Mouse (Mus musculus): Measurements from ENCODE around the gene Psmd3. TPM values are rescaled to one million over a fixed set of nuclear protein-coding genes. Genes with fewer than 3 reads are reported as not detected.
"Not testable (repeated sequence)": the region's sequence is repeated elsewhere in the genome, so short reads cannot be mapped to it uniquely, and the experiment has no call there.

Psmd3 gene
- total RNA-seq, 2 experiments from 2014 or later, result 127 to 128 TPM

DNA sequence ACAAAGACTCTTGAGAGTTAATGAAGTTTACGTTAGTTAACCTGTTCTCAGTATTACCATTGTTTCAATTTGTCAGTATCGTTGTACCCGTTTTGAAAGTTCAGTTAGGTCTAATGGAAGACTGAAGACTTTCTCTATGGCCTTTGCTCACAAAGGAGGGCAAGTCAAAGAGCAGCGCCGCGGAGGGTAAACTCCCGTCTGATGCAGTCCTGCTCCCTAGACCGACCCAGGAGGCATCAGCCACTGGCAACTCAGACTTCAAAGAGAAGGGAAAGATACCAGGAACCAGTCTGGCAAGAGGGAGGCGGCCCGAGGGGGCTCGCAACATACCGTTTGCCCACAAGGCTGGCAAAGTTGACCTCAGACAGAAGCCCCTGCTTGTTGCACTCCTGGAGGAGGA, 31.3 kb downstream of the Psmd3 start:
- no peak for DNase-seq (ENCODE audit: extremely low spot score in 1 of 2, low spot score in 1 of 2)

DNA sequence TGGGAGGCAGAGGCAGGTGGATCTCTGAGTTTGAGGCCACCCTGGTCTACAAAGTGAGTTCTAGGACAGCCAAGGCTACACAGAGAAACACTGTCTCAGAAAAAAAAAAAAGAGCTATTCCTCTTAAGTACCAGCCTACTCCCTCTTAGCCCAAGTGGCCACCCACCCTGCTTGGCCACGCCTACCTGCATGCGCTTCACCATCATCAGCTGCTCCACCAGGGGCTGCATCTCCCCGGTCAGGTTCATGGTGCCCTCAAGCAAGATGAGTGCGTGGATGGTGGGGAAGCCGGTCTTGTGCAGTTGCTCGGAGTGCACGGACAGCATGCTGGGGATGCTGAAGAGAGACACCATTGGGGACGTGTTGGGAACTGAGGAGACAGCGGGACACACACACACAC, 33.6 kb downstream of the Psmd3 start:
- DNase-seq (ENCODE audit: extremely low spot score in 1 of 2, low spot score in 1 of 2), result no peak

DNA sequence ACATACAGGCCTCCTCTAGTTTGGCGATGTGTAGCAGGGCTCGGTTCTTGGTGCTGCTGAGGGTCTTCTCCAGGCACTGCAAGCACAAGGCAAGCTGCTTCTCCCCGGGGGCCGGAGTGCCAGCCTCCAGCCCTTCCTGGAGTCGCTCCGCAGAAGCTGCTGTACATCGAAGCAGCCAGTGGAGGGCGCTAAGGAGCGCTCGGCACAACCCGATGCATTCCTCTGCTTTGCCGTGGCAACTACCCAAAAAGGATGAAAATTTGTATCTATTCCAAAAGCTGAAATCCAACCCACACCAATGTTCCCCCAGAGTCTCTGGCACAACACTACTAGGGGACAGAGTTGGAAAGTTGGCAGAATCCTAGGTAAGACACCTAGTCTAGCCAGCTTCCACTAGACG, 35.5 kb downstream of the Psmd3 start:
- peak; percentile 75 to 82 for DNase-seq (ENCODE audit: extremely low spot score in 1 of 2, low spot score in 1 of 2)

DNA sequence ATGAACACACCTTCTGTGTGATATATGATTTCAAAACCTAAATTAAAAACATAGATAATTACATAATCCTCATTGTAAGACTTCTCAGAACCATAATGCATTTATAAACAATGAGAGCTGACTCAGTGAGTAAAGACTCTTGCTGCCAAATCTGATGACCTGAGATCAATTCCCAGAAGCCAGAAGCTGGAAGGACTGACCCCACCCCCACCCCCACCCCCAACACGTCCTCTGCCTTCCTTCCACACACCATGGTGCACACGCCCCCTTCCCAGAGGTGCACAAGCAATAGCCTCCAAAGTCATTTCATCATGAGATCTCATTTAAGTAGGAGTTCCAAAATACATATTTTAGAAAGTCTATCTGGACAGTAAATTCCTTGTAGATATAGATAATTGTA, 38.4 kb downstream of the Psmd3 start:
- DNase-seq (ENCODE audit: extremely low spot score in 1 of 2, low spot score in 1 of 2), result no peak

DNA sequence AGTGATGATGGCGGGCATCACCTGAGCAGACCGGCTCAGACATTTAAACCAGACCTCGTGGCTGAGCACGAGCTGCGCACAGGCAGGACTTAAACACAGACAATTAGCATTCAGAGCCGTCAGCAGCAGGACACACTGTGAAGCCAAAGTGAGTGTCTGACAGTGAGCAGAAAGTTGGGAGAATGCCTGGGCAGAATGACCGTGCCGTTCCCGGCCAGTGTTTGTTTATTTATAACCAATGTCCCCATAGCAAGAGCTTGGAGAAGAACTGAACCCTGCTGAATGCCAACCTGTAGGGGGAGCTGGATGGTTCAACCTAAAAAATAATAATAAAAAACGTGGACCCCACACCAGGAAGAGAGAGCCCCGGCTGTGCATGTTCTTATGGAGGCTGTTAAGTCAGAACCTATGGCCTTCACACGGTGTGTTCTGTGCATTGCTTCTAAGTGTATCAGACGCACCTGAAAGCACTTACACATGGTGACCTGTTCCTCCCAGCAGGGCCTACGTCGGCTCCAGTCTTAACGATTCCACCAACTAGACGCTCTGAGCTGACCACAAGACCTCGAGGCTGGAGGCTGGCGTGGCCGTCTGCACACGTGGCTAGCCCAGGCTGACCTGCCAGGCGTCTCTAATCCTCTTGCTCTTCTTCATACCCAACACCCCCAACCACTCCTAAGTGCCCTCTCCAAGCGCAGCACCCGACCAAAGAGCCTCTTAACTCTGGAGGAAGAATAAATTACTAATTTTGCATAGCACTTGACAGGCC, 39.3 kb downstream of the Psmd3 start:
- DNase-seq (ENCODE audit: extremely low spot score in 1 of 2, low spot score in 1 of 2), result no peak

DNA sequence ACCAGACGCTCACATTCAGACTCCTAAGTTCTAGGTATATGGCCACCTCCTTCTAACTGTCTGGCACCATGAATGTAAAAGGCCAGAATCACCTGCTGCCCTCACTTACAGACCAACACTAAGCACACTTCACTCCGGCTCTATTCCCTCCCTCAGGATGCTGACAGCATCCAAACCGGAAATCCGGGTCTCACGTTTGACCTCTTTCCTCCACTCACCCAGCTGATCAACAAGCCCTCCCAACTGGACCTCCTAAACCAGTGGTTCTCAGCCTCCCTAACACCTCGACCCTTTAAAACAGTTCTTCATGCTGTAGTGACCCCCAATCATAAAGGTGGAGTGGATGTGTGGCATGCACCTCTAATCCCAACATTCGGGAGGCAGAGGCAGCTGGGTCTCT, 40.7 kb downstream of the Psmd3 start:
- no peak for DNase-seq (ENCODE audit: extremely low spot score in 1 of 2, low spot score in 1 of 2)

DNA sequence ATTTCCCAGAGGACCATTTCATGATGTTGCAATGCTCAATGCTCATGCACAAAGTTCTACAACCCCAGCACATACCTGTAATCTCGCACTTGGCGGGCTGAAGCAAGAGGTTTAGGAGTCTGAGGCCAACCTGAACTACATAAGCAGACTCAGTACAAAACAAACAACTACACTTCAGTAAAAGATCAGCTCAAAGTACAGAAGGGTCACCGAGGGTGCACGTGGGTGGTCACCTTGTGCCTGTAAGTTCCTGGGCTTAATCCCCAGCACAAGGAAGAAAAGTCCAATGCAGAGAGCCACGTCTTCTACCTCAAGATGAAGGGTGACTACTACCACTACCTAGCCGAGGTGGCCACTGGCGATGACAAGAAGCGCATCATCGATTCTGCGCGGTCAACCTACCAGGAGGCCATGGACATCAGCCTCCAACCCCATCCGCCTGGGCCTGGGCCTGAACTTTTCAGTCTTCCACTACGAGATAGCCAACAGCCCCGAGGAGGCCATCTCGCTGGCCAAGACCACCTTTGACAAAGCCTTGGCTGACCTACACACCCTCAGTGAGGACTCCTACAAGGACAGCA, 43.7 kb downstream of the Psmd3 start:
- no peak for DNase-seq (ENCODE audit: extremely low spot score in 1 of 2, low spot score in 1 of 2)

DNA sequence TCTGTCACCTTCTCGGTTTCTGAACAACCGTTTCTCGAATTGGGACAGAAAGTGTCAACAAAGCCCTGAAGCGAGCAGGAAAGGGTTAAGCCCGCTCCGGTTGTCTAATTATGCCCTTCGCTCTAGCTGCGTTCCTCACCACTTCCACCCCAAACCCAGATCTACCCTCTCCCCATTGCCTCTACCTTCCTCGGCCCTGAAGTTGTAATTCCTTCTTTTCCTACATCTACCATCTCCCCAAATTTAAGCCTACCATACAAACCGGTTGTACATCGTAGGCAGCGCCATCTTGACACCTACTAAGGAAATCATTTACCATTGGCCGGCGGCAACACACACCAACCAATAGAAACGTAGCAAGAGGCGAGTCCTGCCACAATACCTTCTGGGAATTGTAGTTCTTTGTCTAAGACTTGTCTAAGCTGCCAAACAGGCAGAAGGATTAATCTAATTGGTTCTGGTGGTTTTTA, 46.8 kb downstream of the Psmd3 start, which contains the start of gene Med24:
TSS of gene Med24 (minus strand) at position 317 of the 470 bp plus-strand sequence.
- DNase-seq (ENCODE audit: extremely low spot score in 1 of 2, low spot score in 1 of 2), result peak in 1 of 2 experiments; percentile 68

DNA sequence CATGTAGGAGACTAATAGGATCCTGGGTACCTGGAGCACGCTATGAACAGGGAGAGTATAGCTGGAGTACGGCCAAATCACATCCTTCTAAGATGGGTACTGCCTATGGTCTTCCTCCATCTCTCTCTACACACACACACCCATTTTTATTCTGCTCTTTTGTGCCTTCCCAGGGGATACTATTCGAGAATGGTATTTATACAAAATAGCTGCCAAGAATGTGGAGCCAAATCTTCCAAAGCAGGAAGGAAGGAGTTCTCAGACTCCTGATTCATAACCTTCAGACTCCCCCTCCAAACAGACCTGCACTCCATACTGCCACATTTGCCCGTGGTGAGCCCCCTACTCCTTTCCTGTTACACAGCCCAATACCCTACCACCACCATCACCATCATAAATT, 48.4 kb downstream of the Psmd3 start:
- DNase-seq (ENCODE audit: extremely low spot score in 1 of 2, low spot score in 1 of 2), result no peak

DNA sequence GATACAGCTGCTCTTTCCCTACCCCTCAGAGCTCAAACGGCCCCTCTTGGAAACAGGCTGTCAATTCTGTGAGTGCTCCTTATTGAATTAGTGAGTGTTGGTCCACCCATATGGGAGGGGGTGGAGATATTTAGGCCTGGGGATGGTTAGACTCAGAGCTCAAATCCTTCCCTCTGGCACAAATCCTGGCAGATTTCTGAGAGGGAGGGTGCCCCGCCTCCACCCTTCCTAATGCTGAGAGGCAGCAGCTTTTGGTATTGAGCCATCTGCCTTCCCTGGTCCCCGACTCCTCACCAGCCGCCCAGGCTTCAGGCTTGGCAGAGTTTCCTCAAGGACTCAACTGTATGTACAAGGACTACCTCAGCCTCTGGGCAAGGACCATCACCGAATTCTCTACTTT, 48.8 kb downstream of the Psmd3 start:
- peak in 1 of 2 experiments; percentile 46 for DNase-seq (ENCODE audit: extremely low spot score in 1 of 2, low spot score in 1 of 2)

DNA sequence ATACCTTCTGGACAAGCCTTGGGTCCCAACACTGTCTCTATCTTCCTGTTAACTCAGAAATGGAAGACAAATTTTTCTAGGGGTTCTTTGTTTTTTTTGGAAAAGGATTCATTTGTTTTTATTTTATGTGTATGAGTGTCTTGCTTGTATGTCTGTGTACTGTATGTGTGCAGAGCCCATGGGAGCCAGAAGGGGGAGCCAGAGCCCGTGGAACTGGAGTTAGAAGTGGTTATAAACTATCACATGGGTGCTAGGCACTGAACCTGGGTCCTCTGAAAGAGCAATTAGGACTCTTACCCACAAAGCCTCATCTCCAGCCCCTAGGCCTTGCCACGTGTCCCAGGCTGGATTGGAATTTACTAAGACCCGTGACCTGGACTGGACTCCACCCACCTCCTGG, 51.7 kb downstream of the Psmd3 start:
- DNase-seq (ENCODE audit: extremely low spot score in 1 of 2, low spot score in 1 of 2), result no peak

DNA sequence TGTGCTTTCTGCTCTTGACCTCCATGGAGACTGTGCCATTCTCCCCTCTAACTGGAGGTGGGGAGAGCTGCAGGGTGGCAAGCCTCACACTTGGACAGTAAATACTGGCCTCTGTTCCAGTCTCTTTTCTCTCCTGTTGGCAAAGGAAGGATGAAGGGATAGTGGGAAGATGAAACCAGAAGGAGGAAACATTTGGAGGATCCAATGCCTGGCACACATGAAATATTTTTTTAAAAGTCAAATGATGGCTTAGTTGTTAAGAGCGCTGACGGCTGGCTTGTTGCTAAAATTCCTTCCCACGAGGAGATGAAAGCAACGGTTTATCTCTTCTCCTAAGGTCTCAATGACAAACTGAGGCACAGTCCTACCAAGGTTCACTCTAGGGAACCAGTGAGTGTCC, 52.8 kb downstream of the Psmd3 start:
- DNase-seq (ENCODE audit: extremely low spot score in 1 of 2, low spot score in 1 of 2), result no peak

DNA sequence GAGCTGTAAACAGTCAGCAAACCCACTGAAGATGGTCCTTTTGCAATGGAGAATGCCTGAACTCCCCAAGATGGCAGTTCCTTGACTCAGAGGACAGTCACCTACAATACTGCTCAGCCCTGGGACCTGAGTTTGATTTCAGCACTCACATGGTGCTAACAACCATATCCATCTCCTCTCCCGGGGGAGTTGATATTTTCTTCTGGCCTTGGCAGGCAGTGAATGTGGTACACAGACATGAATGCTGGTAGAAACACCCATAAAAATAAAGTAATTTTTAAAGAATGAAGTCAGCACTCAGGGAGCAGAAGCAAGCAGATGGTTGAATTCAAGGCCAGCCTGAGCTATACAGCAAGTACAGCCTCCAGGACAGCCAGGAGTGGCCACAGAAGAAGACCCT, 53.8 kb downstream of the Psmd3 start:
- DNase-seq (ENCODE audit: extremely low spot score in 1 of 2, low spot score in 1 of 2), result no peak

DNA sequence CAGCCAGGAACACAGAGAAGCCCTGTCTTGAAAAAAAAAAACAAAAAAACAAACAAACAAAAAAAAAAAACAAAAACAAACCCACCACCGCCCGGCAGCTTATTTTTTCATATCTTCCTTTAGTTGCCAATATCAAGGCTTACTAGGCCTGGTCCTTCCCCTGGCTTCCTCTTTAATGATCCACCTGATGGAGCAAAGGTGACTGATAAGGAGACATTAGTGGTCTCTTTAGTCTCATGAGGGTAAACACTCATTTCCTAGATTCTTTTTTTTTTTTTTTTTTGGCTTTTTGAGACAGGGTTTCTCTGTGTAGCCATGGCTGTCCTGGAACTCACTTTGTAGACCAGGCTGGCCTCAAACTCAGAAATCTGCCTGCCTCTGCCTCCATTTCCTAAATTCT, 54.9 kb downstream of the Psmd3 start:
- DNase-seq (ENCODE audit: extremely low spot score in 1 of 2, low spot score in 1 of 2), result not testable (repeated sequence)

DNA sequence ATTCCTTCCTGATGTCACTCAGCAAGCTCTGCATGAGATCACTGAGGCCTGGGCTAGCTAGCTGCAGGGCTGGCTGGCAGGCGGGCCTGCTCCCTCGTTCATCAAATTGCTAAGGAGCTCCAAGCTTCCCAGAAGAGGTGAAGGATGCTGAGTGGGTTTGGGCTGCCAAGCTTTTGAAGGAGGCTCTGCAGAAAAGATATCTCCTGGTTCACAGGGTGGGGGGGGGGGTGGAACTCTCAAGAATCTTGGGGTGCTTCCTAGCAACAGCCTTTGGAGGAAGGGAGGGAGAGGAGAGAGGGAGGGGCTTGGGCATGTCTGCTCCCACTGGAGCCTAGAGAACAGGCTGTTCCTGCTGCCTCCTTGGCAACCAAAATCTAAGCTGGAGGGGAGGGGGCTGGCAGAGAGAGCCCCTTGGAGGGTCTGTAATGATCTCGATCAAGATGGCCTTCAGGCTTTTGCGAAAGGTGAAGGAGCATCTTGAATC, 56.1 kb downstream of the Psmd3 start:
- DNase-seq (ENCODE audit: extremely low spot score in 1 of 2, low spot score in 1 of 2), result peak; percentile 29 to 44

DNA sequence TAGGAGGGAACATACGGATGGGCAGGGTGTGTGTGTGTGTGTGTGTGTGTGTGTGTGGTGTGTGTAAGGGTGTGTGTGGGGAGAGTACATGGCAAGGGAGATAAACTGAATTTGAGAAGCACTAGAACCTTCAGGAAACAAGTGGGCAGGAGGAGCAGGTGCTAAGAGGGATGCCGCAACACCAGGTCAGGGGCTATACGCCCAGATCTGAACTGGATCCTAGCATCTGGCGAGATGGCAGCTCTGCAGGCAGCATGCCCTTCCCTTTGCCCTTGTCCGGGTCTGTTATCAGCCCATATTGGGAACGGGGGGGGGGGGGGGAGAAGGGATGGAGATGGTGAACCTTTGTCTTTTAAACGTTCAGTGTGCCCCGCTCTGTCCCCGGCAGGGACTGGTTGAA, 56.6 kb downstream of the Psmd3 start:
- DNase-seq (ENCODE audit: extremely low spot score in 1 of 2, low spot score in 1 of 2), result peak in 1 of 2 experiments; percentile 39

DNA sequence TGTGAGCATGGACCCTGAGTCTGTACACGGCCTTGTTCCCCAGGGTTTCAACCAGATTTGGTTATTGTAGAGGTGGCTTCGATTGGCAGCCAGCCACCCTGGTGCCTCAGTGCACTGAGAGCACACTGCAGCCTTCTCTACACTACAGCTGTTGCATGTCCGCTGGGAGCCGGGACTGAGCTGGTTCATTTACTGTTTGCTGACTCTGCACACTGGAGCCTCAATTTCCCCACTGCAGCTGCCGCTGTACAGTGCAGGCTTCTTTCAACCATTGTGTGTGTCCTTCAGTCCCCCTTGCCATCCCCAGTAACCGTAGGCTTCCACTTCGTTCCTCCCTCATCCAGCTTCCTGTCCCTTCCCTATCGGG, 57.7 kb downstream of the Psmd3 start:
- DNase-seq (ENCODE audit: extremely low spot score in 1 of 2, low spot score in 1 of 2), result peak; percentile 42 to 44

DNA sequence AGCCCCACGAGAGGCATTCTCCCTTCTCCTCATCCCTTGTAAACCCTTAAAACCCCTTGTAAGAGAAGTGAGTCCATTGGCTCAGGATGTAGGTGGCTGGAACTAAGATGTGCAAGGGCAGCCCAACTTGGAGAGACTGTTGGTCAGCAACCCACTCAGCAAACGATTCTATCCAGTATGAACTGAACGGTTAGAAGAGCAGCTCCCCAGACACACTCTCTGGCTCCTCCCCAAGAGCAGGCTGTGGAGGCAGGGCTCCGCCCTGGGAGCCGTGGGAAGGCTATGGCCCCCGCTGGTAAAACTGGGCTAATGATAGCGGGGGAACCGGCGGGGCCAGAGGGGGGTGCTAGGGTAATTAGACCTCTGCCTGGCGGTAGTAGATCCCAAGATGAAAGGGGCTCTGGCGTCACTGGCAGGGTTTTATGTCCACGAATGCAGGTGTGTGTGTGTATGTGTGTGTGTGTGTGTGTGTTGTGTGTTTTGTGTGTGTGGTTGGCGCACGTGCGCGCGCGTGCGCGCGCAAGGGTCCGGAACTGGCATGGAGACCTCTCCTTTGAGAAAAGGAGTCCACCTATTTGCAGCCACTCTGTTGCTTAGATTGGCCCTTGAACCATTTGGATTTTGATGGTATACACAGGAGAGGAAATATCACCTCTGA, 58.2 kb downstream of the Psmd3 start, which contains the start of gene Thra:
TSS of gene Thra (plus strand) at position 246 of the 658 bp plus-strand sequence.
- peak; percentile 49 to 56 for DNase-seq (ENCODE audit: extremely low spot score in 1 of 2, low spot score in 1 of 2)

DNA sequence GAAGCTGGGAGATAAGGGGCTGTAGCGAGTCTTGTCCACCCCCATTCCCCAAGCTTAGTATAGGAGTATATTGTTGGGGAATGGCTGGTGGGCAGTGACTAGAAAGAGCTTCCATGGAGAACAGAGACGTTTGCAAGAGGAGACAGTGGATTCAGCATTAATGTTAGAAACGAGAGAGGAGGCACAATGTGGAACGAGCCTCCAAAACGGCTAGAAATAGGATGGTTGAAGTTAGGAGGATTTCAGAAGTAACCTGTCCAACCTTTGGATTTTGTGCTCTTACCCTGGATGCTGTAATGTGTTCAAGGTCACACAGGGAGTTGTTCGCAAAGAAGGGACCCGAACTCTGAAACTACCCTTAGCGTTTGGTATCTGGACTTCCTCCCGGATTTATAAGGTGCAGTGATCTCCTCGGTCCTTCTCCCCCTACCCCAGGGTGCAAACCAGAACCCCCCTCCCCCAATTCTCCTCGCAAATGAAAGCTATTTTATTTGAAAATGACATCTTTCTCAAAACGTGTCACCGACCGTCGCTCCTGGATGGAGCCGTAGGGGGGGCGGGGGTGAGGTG, 58.8 kb downstream of the Psmd3 start:
- no peak for DNase-seq (ENCODE audit: extremely low spot score in 1 of 2, low spot score in 1 of 2)

DNA sequence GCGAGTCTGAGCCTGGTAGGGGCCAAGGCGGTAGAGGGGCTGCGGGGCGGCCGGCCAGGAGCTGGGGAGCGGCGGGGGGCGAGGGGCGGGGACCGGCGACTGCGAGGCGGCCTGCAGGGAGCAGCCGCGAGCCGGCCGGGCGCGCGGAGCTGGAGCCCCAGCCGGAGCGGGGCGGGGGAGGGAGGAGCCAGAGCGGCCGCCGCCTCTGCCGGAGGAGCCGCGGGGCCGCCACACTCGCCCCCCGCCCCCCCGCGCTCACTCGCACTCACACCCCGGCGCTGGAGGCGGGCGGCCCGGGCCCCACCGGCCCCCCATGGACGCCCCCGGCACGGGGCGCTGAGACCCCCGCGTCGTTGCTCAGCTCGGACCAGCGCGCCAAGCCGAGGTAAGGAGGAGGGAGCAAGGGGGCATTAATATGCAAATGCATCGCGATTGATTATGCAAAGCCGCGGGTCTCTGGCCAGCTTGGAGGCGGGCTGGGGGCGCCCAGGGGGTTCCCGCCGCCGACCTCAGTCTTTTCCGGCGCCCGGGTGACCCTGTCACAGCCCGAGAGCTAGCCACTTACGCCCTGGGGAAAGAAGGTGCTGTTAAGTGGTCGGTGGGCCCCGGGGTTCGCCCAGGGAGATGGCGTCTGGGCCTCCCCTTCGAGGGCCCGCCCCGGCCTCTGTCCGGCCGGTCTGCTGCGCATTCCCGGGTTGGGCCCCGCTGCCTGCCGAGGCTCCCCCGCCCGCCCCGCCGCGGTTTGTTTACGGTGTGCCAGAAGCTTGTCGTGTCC, 59.5 kb downstream of the Psmd3 start:
- peak; percentile 59 to 73 for DNase-seq (ENCODE audit: extremely low spot score in 1 of 2, low spot score in 1 of 2)

Data from layer of hippocampus, postnatal 25 days (tissue).